Mouse (Mus musculus) erythroblast, embryonic 14.5 days (primary cell): ENCODE results near the gene Klhdc9. TPM values are rescaled to one million over a fixed set of nuclear protein-coding genes. Genes with fewer than 3 reads are reported as not detected.
"Not testable (repeated sequence)": the region's sequence is repeated elsewhere in the genome, so short reads cannot be mapped to it uniquely, and the experiment has no call there.

Experiments
- H3K27me3 ChIP-seq: 2 replicates; pipeline ENCODE4 v1.6.1; 2012; ENCODE audit warnings: inconsistent platforms; ENCODE audit not compliant: control insufficient read depth
- H3K36me3 ChIP-seq: 2 replicates; pipeline ENCODE4 v1.6.1; 2012; ENCODE audit warnings: mild to moderate bottlenecking, inconsistent platforms; ENCODE audit not compliant: control insufficient read depth
- H3K4me1 ChIP-seq: 2 replicates; pipeline ENCODE4 v1.6.1; 2012; ENCODE audit warnings: inconsistent platforms; ENCODE audit not compliant: control insufficient read depth
- H3K4me3 ChIP-seq: replicated peaks from 2 replicates; pipeline ENCODE3; 2012; ENCODE audit warnings: moderate library complexity, mild to moderate bottlenecking, inconsistent platforms
- H3K9me3 ChIP-seq: 2 replicates; pipeline ENCODE4 v1.6.1; 2012; ENCODE audit warnings: low read length, inconsistent platforms, mixed read lengths; ENCODE audit not compliant: control insufficient read depth
- GATA1 ChIP-seq: IDR thresholded peaks from 2 replicates; pipeline ENCODE4 v1.6.1; 2012; ENCODE audit warnings: low read length, inconsistent platforms, mixed read lengths
- TAL1 ChIP-seq: IDR thresholded peaks from 3 replicates; pipeline ENCODE4 v1.6.1; 2012; ENCODE audit warnings: low read length, inconsistent platforms, mixed read lengths
- polyA plus RNA-seq: library from polyadenylated mRNA; stranded (reverse); fragments of >175 nt; gene quantifications from 2 replicates; pipeline ENCODE4 v1.2.3, GENCODE M21; 2012

Gene Klhdc9
- polyA plus RNA-seq, 1 experiment: 0.14 TPM

DNA sequence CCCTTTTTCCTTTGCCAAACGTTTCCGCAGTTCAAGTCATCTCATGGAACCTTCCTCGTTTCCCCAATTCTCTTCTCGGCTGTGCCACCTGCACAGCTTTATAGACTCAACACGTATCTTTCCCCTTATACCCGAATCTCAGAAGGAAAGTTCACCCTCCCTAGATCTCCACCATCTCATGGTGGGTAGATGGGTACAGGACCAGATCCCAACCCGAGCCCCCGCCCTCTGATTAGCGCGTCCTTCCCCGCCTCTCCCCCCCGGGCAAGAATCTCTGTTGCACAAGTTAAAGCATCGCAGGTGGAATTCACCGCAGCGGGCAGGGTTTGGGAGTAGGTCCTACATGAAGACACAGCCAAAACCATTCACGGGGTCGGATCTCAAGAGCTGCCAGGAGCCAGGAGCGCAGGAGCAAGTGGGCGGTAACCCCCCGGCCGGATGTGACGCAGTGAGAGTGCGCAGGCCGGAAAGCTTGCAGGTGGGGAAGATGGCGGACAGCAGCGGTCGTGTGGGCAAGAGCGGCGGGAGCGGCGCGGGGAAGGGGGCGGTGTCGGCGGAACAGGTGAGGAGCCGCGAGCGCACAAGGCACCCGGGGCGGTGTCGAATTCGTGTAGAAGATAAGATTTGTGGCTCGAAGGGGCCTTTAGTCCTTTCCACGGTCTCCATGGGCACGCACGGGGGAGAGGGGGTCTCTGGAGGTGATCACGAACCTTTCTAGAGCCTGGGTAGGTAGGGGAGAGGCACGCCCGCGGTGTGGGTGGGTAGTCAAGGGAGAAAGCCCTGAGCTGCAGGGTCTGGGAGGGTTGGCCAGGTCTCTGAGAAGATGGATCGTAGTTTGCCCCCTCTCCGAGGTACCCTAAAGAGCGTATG is 15.1 kb downstream of the Klhdc9 start, which contains the start of the genes Nit1 and Pfdn2:
Gene Nit1, minus strand, starts transcription at position 422 of the 870 bp plus-strand sequence.
Gene Pfdn2, plus strand, starts transcription at position 446 of the 870 bp plus-strand sequence.
- H3K4me1 ChIP-seq: peaks cover 56% of the 10 kb centered on the region
- H3K9me3 ChIP-seq: no peaks in the 10 kb centered on the region
- peaks cover 50% of the 10 kb centered on the region for H3K36me3 ChIP-seq
- TF ChIP-seq GATA1: no peak
- TF ChIP-seq TAL1: no peak
- no peaks in the 10 kb centered on the region for H3K27me3 ChIP-seq
- H3K4me3 ChIP-seq: peak within 1 kb of the TSS; percentile 96

DNA sequence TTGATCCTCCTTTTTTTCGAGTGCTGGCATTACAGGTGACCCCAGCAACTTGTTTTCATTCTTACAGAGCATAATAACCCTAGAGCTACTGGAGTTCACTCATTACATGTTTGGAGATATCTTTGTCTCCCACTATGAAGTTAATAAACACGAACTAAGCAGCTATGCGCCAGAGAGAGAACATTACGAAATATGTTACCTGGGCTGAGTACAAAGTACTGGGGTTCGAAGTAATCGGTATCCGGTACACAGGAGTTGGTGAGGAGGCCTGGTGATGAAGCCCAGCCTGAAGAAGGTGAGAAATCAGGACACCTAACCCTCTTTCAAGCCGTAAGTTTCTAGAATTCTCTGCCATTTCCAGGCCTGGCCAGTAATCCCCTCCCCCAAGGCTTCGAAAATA is 15.9 kb downstream of the Klhdc9 start:
- H3K9me3 ChIP-seq: no peaks in the 10 kb centered on the region
- no peaks in the 10 kb centered on the region for H3K27me3 ChIP-seq
- H3K4me3 ChIP-seq: peak overlapping the region; percentile 96
- H3K36me3 ChIP-seq: peaks cover 58% of the 10 kb centered on the region
- TF ChIP-seq GATA1: no peak
- TF ChIP-seq TAL1: no peak
- peaks cover 54% of the 10 kb centered on the region for H3K4me1 ChIP-seq

DNA sequence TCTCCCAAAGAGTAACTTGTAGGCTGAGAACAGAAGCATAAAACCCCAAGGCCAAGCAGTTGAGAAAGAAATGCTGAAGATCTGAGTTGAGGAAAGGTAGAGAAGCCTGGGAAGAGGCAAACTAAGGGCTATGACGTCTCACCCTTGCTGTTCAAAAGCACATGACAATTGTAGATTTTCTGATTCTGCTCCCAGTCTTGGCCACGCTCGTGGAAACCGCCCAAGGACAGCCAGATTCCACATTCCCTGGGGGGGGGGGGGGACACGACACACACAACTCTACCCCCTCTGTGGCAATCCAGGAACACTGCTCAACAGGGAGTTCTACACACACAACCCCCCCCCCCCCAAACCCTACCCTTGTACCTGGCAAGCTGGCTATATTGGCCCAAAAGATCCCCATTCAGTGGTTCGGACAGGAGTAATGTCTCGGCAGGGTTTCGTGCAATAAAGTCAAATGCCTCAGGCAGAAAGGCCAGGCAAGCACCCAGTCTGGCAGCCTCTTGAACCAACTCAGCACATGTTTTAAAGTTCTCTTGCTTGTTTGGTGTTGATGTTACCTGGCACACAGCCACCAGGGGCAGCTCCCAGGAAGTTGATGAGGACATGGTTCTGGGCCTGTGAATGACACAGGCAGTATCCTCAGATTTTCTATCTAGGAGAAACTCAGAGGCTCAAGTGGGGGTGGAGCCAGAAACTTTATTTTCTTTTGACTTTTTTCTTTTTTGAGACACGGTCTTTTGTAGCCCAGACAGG is 16.5 kb downstream of the Klhdc9 start:
- H3K9me3 ChIP-seq: no peaks in the 10 kb centered on the region
- H3K4me3 ChIP-seq: peak overlapping the region; percentile 96
- H3K27me3 ChIP-seq: no peaks in the 10 kb centered on the region
- H3K36me3 ChIP-seq: peaks cover 62% of the 10 kb centered on the region
- peaks cover 53% of the 10 kb centered on the region for H3K4me1 ChIP-seq
- no peak for TF ChIP-seq TAL1
- TF ChIP-seq GATA1: no peak

DNA sequence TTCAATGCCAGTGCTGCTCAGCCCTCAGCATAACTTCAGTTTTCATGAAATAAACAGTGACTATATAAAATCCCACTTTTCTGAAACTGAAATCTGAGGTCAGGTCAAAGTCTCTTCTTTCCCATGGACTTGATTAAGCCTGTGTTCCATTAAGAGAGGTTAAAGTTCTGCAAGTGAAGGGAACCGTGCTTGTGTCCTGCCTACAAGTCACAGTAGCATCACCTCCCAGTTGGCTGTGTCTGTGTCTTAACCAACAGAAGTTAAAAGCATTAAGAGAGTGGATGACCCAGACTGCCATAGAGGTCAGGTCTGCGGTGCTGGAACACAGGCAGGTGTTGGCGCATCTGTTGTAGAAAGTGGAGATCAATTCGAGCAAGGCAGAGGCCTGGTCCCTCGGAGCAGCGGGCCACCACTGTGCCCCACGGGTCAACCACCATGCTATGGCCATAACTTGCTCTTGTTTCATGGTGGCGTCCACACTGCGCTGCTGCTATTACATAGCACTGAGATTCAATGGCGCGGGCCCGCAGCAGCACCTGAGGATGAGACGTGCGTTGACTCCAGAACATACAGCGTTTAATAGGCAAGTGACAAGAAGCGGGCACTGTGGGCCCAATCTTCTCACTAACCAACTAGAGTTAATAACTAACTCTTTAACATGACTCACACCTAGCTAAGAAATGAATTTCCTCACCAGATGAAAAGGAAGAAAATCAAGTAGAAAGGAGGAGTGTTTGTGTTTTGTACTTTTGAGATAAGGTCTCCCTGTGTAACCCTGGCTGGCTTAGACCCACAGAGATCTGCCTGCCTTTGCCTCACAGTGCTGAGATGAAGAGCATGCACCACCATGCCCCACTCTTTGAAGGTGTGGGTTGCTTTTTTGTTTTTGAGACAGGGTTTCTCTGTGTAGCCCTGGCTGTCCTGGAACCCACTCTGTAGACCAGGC is 18.1 kb downstream of the Klhdc9 start:
- H3K9me3 ChIP-seq: no peaks in the 10 kb centered on the region
- no peak for TF ChIP-seq TAL1
- no peak for TF ChIP-seq GATA1
- no peak overlapping the region for H3K4me3 ChIP-seq
- no peaks in the 10 kb centered on the region for H3K27me3 ChIP-seq
- peaks cover 43% of the 10 kb centered on the region for H3K4me1 ChIP-seq
- H3K36me3 ChIP-seq: peaks cover 72% of the 10 kb centered on the region

DNA sequence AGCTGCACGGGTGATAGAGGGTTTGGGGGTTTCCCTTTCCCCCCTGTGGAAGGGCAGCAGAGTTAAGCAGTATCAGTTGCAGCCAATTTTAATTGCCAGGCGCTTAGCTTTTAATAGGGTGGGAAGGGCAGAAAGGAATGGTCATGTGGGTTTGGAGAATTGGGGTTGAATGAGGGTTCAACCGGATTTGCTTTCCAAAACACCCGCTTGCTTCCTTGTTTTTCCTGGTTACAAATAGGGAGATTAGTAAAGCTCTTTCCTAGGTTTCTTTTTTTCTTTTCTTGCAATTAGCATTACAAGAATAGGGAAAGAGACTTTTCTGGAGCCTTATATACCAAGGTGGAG is 30.4 kb downstream of the Klhdc9 start:
- Histone ChIP-seq H3K4me1 (peaks cover 52% of the 10 kb centered on the region), H3K27me3 (no peaks in the 10 kb centered on the region), H3K9me3 (no peaks in the 10 kb centered on the region), H3K36me3 (peaks cover 39% of the 10 kb centered on the region), H3K4me3 (peak overlapping the region; percentile 99)
- TF ChIP-seq TAL1: no peak
- TF ChIP-seq GATA1: no peak

DNA sequence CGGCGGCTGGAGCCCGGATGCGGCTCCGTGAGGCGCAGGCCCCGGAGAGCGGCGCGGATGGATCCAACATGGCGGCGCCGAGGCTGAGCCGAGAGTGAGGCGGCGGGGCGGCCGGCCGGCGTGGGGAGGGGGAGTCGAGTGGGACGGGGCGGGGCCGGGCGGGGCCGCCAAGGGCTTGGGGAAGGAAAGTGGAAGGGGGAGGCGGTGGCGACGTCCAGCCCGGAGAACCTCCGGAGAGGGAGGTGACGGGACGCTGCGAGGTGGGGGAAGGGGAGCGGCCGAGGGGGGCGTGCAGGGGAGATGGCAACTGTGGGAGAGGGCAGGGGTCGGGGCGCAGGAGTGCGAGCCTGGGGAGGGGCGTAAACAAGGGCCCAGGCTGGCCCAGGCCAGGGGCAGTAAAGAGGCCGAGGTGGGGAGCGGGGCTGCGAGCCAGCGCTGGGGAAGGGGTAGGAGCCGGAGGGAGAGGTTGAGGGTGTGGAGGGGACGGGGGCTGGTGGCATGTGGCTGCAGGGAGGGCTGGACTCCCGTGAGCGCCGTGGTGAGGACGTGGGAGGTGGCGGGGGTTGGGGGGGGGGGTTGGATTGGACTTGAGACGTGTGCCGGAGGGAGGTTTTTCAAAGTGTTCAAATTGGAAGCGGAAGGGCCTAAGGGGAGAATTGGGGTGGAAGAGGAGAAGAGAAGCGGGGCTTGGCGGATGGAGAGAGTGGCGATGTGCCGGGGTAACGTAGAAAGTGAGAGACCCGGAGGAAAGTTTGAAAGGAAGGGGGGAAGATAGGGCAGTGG is 31.0 kb downstream of the Klhdc9 start:
- Histone ChIP-seq H3K27me3 (no peaks in the 10 kb centered on the region), H3K36me3 (peaks cover 41% of the 10 kb centered on the region), H3K9me3 (no peaks in the 10 kb centered on the region), H3K4me3 (peak overlapping the region; percentile 99), H3K4me1 (peaks cover 52% of the 10 kb centered on the region)
- no peak for TF ChIP-seq GATA1
- TF ChIP-seq TAL1: no peak

DNA sequence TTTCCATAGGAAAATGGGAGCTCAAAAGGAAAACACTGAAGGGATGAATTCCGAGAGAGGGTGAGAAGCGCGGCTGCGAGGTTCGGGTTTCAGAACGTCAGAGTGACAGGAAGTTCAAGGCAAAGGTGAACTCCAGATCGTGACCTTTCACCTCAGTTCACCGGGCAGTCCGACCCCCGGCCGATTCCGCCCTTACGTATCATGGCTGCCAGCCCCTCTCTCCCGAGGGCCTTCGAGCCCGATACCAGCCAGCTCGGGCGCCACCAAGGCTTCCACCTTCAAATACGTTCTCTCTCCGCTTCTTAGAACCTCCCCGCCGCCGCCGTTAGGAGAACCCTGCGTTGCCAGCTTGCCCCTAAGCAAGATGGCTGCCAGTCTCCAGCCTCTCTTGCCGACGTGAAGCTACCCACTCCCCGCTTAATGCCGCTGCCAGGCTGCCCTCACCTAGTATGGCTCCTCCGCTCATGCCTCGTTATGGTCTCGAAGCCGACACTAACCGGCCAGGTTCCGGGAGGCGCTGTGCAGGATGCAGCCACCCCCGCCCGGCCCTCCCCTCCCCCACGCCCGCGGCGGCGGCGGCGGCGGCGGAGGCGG is 31.7 kb downstream of the Klhdc9 start, which contains the start of gene Dedd:
Gene Dedd, plus strand, starts transcription at position 307 of the 594 bp plus-strand sequence.
- Histone ChIP-seq H3K9me3 (no peaks in the 10 kb centered on the region), H3K4me3 (peak within 1 kb of the TSS; percentile 99), H3K27me3 (no peaks in the 10 kb centered on the region), H3K36me3 (peaks cover 38% of the 10 kb centered on the region), H3K4me1 (peaks cover 52% of the 10 kb centered on the region)
- TF ChIP-seq TAL1 (no peak), GATA1 (no peak)

DNA sequence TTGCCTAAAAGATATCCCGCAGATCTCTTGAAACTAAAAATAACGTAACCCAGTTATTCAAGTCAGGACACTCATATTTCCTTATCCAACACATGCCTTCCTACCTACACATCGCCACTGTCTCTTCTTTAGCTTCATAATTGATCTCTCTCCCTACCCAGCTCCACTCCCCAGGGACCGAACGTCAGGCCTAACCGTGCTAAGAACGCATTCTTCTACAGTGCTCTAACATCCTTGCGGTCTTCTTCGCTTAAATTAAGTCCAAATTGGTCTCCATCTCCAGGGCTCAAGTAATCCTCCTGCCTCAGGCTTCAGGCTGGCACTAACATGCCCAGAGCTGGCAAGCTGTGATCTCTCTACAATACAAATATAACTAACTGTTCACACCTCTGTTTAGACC is 32.4 kb downstream of the Klhdc9 start:
- Histone ChIP-seq H3K9me3 (no peaks in the 10 kb centered on the region), H3K4me1 (peaks cover 48% of the 10 kb centered on the region), H3K4me3 (peak overlapping the region; percentile 99), H3K27me3 (no peaks in the 10 kb centered on the region), H3K36me3 (peaks cover 34% of the 10 kb centered on the region)
- TF ChIP-seq TAL1: no peak

DNA sequence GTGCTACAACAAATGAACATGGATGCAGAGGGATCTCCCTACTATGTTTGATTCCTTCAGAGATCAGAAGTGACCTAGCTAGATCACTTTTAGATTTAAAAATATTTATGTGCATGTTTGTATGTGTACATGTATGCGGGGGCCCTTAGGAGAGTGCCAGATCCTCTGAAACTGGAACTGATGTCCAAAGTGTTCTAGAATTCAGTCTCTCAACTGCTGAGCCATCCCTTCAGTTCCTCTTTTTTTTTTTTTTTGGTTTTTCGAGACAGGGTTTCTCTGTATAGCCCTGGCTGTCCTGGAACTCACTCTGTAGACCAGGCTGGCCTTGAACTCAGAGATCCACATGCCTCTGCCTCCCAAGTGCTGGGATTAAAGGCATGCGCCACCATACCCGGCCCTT is 34.0 kb downstream of the Klhdc9 start:
- peaks cover 46% of the 10 kb centered on the region for H3K4me1 ChIP-seq
- H3K27me3 ChIP-seq, H3K9me3 ChIP-seq, H3K4me3 ChIP-seq: not testable (repeated sequence)
- peaks cover 27% of the 10 kb centered on the region for H3K36me3 ChIP-seq
